Mouse (Mus musculus): Measurements from ENCODE around the gene Sgf29. TPM values are rescaled to one million over a fixed set of nuclear protein-coding genes. Genes with fewer than 3 reads are reported as not detected.
A peak's percentile ranks its signal among the peaks of the same experiment; 100 is the strongest.
"Not testable (repeated sequence)": the region's sequence is repeated elsewhere in the genome, so short reads cannot be mapped to it uniquely, and the experiment has no call there.

Sgf29 gene
- total RNA-seq, 2 experiments from 2014 or later = 27.1 to 36.3 TPM

DNA sequence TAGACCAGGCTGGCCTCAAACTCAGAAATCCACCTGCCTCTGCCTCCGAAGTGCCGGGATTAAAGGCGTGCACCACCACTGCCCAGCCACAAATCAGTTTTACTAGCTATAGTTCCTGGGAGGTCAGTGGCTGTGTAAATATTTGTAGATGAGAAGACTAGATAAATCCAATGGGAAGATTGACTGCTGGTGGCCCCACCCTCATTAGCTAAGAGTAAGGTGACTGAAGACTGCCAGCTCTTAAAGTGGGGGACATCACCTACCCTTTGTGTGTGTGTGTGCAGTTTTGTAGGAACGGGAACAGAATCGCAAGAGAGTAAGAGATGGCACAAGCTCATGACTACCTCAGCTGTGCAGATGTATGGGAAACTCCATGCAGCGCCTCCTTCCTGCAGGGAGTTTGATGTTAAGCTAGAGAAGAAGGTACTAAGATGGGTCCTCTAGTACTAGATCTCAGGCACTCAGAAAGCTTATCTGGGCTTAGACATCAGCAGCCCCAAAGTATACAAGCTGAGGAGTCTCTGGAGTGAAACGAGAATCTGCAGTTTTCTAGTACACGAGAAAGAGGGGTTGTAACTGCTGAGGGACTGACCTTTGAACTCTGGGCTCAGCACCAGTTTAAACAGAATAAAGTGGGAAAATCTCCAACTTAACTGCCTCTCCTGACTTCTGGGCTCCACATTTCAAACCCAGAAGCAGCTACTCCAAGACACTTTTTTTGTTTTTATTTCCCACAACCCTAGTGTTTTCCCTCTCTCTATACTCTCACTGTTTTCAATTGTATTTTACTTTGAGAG lies 29.6 kb downstream of the Sgf29 start:
- no peak for DNase-seq (ENCODE audit: low spot score in 2 of 2)

DNA sequence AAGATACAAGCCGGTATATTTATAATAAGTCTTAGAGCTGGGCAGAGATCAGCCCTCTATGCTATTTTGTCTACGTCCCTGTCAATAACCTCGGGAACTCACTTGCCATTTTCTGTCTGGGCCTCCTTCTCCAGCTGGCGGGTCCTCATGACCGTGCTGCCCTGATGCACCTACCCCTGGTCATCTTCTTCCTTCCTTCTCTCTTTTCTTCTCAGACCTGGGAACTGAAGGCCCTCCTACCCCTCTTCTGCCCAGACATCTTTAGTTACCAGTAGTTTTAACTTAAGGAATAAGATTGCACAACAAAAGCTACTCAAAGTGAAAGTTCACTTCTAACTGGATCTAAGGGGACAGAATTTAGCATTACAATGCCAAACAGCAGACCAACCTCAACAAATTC lies 30.6 kb downstream of the Sgf29 start:
- DNase-seq (ENCODE audit: low spot score in 2 of 2) = no peak

DNA sequence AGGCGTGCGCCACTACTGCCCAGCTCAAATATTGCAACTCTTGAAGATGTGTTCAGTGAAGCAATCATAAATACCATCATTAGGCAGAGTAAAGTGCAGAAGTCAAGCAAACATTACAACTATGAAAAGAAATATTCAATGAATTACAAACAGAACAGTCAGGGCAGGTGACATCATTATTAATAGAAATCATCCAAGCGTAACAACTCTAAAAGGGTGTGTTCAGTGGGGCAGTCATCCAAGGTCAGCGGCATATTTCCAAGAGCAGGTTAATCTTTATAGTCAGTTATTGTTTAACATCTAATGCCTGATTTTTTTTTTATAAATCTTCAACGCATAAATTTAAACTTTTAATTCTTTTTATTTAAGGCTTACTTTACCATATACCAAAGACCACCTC lies 32.1 kb downstream of the Sgf29 start:
- no peak for DNase-seq (ENCODE audit: low spot score in 2 of 2)

DNA sequence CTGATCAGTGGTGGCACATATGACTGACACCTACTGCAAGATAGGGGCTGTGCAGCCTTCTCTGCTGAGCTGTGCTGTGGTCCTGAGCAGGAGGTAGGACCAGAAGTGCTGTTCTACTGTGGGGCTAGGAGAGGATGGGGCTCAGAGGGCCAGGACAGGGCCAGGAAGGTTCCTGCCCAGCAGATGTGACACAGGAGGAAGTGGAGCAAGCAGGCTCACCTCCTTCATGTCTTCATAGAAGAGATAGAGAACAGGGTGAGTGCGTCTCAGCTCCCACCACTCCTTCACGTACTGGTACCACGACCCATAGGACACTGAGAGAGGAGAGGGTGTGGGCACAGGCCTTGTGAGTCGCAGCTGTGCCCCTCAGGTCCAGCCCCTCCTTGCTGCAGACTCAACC lies 39.0 kb downstream of the Sgf29 start:
- DNase-seq (ENCODE audit: low spot score in 2 of 2) = not testable (repeated sequence)

DNA sequence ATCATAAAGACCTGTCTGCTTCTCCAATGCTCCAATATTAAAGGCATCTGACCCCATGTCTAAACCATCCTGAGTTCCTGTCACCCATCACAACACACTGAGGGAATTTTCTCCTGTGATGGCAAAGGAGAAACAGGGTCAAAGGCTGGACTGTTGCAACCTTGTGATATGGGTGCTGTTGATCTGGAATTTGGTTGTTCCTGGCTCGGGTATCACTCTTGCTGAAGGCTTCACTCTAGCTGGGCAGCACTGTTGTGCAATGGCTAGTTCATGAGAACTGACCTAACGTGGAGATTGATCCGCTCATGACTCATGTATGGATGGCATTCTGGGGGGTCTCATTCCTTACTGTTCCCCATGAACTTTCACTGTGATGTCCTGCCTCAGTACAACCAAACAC lies 39.9 kb downstream of the Sgf29 start:
- DNase-seq (ENCODE audit: low spot score in 2 of 2) = no peak

DNA sequence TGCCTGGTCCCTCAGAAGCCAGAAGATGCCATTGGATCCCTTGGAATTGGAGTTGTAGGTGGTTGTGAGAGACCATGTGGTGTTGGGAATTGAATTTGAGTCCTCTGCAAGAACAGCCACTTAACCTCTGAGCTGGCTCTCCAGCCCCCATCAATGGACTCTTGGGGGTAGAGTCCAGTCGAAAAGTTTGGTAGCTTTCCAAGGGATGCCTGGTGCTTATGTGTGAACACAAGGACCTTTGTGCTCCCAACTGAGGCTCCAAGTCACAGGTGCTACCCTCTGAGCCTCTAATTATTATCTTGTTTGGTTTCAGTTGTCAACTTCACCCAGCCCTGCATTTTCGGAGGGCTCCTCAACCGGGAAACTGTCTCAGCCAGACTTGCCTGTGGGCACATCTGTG lies 41.6 kb downstream of the Sgf29 start:
- no peak for DNase-seq (ENCODE audit: low spot score in 2 of 2)

DNA sequence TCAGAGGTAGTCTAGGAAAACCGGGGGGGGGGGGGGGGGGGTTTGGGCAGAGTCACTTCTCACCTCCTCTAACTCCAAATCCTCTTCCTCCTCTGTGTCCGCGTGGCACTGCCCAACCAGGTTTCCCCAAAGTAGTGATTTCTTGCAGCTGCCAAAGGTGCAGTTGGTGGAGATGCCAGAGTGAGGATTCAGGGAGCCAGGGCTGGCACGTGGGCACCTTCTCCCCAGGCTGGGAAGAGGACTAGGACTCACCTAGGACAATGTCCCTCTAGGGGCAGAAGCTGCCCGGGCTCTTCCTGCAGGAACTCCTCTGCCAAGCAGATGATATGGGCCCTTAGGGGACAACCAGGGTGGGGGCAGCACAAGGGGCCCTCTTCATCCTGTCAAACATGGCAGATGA lies 42.6 kb downstream of the Sgf29 start:
- no peak for DNase-seq (ENCODE audit: low spot score in 2 of 2)

DNA sequence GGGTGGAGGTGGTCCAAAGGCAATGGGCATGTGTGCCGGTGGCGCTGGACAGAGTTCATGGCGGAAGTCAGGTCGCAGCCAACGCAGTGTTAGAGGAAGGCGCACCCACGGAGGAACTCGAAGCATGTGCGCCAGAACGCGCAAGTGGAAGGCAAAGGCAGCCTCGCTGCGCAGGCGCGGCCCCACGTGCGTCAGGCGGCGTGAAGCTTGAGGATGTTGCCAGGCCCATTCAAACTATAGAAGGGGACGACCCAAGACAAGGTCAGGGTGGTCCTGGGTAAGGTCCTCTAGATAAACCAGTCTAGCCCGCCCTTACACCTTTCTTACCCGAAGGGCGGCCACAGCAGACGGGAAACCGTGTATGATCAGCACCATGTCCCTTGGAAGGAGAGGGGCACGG lies 43.3 kb downstream of the Sgf29 start:
- no peak for DNase-seq (ENCODE audit: low spot score in 2 of 2)

DNA sequence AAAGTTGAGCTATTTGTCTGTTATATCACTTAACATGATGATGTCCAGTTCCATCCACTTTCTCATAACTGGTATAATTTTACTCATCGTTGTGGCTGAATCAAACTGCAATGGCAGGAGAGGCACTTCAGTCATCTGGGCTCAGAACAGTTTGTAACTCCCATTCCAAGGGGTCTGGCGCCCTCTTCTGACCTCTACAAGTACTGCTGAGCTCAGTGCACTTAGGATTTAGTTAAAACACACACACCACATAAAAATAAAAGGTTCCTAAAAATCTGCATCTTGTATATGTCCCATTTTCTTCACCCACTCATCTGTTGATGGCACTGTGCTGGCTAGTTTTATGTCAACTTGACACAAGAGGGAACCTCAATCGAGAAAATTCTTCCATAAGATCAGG lies 44.1 kb downstream of the Sgf29 start:
- DNase-seq (ENCODE audit: low spot score in 2 of 2) = peak; percentile 90 to 91

DNA sequence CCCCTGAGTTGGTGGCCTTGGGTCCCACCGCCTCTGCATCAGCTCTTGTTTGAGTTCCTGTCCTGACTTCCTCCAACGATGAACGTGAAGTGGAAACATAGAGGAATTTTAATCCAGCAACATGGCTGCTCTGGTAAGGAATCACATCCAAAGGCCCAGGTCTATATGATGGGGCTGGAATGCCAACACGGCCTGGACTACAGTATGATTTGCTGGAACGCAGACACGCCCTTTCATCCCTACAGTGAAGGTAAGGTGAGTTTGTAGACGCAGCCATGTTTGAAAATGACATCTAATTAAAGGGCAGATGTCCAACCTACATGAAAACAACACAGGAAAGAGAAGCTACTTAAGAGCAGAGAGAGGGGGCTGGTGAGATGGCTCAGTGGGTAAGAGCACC lies 44.7 kb downstream of the Sgf29 start:
- no peak for DNase-seq (ENCODE audit: low spot score in 2 of 2)

DNA sequence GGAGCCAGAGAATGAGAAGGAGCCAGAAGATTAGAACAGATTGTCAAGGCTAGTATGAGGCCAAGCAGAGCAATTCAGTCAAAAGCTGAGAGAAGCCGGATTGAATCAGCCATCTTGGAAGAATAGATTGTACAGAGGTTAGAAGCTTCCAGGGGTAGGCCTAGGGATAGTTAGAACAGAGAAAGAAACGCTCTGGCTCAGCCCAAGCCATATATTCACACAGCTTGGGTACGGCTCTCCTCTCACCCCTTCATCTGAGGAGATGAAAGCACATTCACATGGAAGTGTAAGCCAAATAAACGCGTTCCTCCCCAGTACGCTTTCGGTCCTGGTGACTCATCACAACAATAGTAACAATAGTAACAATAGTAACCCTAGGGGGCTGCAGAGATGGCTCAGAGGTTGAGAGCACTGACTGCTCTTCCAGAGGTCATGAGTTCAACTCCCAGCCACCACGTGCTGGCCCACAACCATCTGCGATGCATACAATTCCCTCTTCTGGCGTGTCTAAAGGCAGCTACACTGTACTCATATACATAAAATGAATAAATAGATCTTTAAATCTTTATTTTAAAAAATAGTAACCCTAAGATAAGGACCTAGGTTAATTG lies 45.4 kb downstream of the Sgf29 start:
- no peak for DNase-seq (ENCODE audit: low spot score in 2 of 2)

DNA sequence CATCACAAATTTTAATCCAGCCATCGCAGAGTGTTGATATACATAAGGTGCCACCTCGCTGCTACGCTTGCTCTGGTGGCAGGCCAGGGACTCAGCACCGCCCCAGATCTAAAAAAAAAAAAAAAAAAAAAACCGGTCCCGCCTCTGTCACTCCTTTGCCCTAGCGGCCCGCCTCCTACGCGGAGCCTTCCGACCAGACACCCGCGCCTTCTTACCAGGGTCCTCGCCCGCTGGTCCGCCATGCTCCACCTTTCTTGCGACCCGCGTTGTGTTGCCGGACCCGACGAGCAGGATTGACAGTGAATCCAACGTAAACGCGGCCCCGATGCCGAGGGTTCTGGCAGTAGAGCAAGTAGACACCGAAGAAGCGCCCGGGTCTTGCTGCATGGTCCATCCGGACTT lies 46.1 kb downstream of the Sgf29 start, which contains the start of gene Bola2:
Gene Bola2 (plus strand): TSS at position 192 of the 402 bp plus-strand sequence.
- no peak for DNase-seq (ENCODE audit: low spot score in 2 of 2)

DNA sequence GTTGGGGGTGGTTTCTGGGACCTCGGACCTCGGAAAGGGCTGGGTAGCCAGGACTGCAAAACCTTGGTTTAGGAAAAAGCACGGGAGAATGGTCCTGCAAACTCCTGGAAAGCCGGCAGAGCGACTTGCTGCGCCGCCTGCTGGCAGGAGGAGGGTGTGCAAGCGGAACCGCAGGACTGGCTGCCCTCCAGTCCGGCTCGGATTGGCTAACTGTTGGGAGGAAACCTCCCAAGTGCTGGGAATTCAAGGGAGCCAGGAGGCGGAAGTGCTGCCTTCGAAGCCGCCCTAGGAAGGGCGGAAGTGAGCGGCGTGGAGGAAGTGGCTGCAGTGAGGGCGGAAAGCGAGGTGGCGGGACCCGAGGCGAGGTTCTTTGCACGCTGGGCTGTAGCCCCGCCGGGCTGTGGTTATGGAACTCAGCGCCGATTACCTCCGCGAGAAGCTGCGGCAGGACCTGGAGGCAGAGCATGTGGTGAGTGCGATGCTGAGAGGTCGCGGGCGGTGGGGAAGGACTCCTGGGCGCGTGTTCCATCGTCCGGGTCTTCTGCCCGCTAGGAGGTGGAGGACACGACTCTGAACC lies 46.6 kb downstream of the Sgf29 start, which contains the start of gene Slx1b:
Gene Slx1b (minus strand): TSS at position 154 of the 577 bp plus-strand sequence.
- peak; percentile 95 to 98 for DNase-seq (ENCODE audit: low spot score in 2 of 2)

DNA sequence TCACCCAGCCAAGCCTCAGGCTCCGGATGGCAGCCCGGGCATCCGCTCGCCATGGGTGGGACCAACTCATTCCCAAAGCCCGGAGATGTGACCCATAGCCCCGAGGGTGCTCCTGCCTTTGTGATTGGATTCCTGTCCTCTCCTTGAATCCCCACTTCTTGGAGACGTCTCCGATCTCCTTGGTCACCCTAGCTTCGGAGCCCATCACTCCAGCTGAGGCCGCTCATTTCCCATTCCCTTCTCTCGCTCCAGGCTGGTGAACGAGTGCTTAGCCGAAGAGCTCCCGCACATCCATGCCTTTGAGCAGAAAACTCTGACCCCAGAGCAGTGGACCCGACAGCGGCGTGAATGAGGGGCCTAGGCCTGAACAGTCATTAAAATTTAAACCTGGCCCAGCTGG lies 47.2 kb downstream of the Sgf29 start:
- no peak for DNase-seq (ENCODE audit: low spot score in 2 of 2)

DNA sequence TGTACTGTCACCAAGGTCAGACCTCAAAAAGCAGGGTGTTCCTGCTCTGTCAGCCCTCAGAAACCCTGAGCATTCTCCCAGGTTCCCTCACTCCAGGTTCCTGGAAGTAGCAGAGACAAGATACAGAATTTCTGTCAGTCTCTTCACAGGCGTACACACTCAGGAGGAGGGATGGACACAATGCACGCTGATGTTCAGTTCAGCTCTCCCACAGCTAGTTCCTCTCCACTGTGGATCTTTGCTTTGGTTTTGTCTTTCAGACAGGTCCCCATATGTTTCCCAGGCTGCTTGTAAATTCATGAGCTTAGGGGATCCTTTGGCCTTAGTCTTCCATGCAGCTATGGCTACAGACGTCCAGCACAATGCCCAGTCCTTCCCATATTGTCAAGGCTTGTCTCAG lies 47.8 kb downstream of the Sgf29 start:
- no peak for DNase-seq (ENCODE audit: low spot score in 2 of 2)

DNA sequence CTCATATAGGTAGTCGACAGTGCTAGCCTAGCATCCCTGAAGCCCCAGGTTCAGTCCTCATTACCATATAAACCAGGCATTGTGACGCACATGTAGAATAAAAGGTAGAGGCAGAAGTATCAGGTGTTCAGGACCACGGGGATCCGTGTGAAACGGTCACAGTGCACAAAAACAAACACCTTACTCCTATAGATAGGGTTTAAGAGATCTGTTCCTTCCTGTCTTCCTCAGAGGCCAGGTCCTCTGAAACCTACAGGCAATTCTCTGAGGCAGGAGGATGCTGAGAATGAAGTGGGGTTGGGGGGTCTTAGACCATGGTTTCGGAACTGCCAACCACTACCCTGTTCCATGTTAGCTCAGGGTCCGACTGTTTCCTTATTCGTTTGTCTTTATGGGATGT lies 48.7 kb downstream of the Sgf29 start:
- no peak for DNase-seq (ENCODE audit: low spot score in 2 of 2)

DNA sequence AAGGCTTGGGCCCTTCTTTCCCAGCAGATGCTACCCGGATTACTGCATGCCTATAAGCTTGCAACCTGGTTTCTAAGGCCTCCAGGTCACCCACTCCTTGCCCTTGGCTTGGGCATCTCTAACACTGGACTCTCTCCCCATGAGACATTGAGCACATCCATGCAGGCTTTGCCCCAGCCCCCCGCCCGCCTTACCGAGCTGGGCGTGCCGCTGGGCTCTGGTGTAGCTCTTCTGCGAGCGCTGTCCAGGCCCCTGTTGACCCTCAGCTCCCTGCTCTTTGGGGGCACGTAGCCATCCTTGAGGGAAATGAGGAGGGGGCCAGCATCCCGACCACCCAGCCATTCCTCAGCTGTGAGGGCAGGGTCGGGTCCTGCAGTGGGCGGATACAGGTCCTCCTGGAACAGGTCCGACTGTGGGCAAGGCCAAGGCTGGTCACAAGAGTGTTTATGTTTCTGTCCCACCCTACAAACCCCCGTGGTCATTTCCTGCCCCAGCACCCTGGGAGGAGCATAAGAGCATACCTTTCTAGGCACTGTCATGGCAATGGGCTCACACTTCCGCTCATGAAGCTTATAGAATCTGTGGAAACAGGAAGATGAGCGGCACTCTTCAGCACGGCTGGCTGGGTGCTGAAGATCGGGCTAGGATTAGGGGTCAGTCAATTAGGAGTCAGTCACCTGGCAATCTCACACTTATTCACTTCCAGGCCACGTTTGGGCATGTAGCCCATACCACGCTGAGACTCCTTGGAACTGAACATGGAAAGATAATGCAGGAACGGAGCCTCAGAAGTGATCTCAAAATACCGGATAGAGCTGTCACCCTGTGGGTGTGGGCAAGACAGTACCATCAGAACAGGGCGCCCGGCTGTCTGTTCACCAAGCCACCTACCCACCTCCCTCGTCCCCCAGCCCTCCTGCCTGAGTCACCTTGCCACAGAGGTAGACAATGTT lies 51.2 kb downstream of the Sgf29 start:
- DNase-seq (ENCODE audit: low spot score in 2 of 2) = peak in 1 of 2 experiments; percentile 5

DNA sequence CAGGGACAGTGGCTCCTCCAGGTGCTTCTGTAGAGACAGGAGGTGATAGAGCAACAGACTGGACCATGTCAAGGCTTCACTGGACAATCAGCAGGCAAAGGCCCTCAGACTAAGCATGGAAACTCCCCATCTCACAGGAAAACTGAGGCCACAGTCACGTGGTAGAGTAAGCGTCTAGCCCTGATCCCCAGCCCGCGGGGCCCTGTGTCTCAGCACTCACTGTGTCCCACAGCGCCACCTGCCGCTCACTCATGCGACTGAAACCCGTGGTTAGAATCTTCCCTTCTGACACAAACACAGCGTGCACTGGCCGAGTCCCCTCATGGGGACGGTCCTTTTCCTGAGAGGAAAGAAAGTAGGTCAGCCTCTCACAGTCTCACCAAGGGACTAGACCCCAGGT lies 52.0 kb downstream of the Sgf29 start:
- DNase-seq (ENCODE audit: low spot score in 2 of 2) = peak; percentile 95 to 96

DNA sequence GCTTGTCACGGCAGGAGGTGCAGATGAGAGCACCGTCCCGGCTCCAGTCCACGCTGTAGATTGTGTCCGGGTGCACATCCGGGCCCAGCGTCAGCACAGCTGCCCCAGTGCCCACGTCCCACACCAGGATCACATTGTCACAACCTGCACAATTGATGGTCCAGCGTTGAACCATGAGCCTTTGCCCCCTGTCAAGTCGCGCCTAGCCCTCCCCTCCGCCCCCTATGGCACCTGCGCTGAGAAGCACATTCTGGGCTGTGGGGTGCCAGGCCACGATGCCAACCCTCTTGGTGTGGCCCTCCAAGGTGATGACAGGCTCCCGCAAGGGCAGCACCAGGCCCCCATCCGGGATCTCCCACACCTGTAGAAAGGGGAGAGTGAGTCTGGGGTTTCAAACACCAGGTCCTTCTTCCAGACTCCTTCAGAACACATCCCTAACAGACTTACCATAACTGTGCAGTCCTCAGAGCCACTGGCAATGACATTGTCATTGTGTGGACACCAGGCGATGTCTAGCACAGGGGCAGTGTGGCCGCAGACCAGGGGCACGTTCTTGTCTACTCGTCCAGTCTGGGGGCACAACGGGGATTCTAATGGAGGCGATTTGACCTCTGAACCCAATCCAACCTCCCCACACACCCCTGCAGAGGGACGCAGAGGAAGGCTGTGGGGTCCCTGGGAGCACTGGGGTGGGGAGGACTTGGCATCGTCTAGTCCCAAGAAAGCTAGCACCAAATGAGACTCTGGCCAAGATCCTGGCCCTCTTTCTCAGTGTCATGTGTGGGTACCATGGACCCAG lies 52.6 kb downstream of the Sgf29 start:
- DNase-seq (ENCODE audit: low spot score in 2 of 2) = peak in 1 of 2 experiments; percentile 11

DNA sequence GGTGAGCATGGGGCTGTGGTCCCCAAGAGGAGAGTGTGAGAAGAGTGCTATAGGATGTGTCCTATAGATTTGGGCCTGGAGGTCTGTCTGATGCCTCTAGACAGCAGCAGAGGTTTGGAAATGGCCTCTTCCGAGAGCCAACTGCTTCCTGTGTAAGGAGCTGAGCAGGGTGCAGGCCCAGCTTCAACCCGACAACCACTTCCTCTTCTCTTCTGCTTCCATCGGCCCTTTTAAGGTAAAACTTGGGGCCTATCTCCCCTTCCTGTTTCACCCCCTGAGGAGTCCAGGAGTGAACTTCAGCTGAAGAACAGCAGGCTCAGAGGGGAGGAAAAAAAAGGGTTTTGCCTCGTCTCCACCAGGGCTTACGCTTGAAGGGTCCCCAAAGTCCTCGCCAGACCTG lies 53.2 kb downstream of the Sgf29 start:
- peak in 1 of 2 experiments; percentile 9 for DNase-seq (ENCODE audit: low spot score in 2 of 2)
